Mouse (Mus musculus) ovary, postnatal 14 days (tissue): ENCODE results near the gene Cdk4.

Experiments used
- DNase-seq: peaks from one replicate; pipeline ENCODE4 v3.0.0; 2022; ENCODE audit warnings: low spot score

Gene Cdk4

DNA sequence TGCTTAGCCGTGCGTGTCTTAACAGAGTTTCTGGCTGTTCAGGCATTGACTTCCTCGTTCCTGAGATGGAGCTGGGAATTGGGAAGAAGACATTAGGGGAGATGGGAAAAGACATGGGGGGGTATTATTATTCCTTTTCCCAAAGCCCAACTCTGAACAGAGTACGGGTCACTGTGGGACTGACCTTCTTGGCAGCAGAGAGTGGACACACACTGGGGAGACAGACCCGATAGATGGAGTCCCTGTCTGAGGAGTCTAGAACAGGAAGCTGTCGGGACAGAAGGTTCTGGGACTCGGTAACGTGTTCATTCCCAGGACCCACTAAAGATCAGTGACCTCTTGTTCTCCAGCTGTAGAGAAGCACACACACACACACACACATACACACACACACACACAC is 12.3 kb downstream of the Cdk4 start:
- DNase-seq, result no peak

DNA sequence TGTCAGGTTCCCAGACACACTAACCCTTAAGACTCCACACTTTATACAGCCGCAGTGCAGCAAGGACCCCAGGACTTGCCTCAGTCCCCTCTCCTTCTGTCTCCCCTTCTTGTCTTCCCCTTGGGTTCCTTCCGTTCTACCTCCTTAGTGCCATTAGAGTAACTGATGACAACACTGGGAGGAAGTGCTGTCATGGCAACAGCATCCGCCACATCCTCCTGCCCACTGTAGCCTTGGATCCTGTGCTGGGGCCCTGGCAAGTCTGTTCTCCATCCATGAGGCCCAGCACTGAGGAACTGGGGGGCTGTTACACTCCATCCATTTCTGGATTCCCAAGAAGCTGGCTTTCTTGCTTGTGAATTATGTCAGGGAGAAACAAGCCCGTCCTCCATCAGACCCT is 12.7 kb downstream of the Cdk4 start:
- DNase-seq, result no peak

DNA sequence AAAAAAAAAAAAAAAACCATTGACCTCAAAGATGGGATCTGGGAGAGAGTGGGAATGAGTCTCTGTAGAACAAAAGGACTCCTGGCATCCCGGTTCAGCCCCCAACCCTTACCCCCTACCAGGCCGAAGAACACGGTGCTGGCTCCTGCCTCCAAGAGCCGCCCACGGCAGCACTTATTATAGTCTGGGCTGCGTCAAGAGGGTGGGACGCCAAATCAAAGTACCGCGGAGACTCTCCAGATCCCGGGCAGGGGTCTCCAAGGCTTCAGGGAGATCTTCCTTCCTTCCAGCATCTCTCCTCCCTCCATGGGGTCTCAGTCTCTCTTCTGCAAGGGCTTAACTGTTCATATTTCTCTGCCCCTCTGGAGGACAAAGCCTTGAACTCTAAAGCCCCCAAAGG is 14.2 kb downstream of the Cdk4 start:
- no peak for DNase-seq

DNA sequence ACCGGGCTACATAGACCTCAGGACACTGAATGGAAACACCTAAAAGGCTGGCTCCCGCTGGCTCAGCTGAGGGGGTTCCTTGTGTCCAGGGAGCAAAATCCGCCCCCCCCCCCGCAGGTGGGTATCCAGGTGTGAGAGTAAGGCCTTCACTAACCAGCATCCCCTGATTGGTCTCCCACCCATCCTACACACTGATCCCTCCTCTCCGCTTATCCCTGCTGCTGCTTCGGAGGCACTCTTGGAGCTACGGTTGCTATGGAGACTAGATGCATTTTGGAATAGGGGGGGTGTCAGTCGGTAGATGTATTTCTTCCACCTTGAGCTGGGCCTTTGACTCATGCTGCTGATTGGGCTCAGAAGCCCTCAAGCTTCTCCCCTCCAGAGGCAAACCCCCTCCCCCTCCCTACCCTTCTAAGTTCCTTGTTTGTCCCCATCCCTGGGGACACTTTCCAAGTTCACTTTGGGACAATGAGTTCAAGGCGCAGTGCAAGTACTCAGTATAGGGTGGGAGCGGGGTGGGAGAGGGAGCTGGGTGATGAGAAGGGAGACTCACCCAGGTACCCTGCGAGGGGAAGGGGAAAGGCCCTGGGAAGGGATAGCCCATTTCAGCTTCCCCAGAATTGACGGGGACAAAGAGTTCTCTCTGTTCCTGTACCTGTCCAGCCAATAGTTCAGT is 14.8 kb downstream of the Cdk4 start:
- DNase-seq, result no peak

DNA sequence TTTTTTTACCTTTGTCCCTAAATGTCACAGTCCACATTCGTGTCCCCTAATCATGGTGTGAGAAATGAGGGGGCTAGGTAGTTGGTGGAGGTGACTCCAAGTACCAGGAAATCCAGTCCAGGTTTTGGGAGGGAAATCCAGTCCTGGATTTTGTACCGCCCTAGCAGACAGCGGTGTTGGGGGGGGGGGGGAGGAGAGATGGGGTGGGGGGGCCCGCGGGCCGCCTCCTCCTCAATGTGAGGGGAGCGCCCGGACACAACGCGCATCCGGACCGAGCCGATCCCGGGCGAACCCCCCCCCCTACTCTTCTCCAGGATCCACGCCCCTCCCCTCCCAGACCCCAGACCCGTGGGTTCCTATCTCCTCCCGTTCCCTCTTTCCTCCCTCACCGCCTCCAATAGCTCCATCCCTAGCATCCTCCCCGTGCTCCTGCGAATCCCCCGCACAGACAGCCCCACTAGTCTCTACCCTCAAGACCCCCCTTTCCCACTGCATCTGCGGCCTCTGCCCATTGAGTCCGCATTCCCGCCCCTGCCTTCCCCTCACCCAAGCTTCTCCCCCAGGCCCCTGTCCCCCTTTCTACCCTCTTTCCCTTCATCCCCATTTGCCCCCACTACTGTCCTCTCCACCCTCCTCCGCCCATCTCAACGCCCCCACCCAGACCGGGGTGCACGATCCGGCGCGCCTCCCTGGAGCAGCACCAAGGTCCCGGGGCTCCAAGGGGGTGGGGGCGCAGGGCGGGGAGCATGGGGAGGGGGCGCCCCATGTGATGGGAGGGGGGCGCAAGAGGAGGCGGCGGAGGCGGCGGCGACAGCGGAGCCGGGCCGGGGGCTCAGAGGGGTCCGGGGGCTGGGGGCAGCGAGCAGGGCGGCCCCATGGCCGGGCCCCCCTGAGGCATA is 15.6 kb downstream of the Cdk4 start:
- no peak for DNase-seq

DNA sequence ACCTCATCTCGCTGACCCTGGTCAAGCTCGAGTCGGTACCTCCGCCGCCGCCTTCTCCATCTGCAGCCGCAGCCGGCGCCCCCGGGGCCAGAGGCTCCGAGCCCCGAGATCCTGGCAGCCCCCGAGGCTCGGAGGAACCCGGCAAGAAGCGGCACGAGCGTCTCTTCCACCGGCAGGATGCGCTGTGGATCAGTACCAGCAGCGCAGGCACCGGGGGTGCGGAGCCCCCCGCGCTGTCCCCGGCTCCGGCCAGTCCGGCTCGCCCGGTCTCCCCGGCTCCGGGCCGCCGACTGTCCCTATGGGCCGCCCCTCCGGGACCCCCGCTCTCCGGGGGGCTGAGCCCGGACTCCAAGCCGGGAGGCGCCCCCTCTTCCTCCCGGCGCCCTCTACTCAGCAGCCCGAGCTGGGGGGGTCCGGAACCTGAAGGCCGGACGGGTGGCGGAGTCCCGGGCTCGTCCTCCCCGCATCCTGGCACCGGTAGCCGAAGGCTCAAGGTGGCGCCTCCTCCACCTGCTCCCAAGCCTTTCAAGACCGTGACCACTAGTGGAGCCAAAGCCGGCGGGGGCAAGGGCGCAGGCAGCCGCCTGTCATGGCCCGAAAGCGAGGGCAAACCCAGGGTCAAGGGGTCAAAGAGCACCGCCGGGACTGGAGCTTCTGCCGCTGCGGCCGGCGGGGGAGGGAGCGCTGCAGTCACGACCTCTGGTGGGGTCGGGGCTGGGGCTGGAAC is 16.5 kb downstream of the Cdk4 start:
- no peak for DNase-seq

DNA sequence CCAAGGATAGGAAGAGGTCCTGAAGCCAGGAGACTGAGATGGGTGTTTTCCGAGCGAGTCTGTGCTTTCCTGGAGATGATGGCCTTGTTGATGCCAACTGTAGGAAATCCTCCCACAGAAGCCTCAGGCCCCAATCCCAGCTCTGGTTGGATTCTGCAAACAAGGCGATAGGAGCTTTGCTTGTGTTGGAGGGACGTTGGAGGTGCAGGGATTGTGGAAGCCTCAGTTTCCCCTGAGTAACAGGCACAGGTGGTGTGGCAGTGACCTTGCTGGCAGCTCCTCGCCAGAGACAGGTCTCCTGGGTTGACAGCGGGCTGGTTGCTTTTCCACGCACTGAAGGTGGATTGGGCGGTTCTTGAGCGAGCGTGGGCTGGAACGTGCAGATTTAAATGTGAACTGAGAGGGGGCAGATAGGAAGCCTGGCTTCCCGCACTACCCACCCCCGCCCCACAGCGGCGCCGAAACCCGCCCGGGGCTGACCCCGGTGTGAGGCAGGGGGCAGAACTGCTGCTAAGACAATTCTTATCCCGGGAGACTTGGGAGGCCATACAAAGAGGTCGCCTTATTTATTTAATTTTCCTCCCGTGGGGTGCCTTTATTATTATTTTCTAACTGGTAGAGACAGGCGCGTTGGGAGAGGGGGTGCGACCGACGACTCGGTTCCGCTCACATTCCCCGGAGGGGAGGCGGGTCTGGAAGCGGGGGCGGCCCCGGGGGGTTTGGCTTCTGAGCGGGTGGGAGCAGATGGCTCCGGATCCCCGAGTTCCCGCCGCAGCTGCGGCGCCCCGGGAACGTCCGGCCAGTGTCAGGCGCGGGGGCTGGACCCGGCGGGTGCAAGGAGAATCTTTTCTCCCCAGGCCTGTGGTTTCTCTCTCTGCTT is 17.8 kb downstream of the Cdk4 start:
- no peak for DNase-seq

DNA sequence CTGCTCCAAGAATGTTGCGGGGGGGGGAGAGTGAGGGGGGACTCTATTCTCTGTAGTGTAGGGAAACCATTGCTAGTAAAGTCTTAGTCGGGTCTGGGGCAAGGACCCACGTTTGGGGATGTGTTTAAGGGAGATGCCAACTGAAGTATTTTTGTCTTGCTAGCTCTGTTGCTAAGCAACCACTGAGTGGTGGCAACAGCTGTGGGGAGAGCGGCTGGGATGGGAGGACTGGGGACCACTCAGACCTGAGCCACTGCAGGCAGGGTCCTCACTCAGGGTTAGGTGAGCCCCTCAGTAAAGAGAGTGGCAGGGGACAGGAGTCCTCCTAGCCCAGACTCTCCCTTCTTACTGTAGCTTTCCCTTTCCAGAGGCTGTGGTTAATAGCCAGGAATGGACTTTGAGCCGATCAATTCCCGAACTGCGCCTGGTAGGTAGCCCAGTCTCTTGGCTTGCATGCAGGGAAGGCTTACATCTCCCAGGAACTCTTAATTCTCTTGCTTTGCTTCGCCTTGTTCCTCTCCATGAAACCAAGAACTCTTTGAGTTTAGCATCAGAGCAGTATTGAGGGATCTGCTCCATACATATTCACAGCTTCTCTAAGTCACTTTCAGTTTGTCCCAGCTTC is 18.8 kb downstream of the Cdk4 start:
- DNase-seq, result no peak

DNA sequence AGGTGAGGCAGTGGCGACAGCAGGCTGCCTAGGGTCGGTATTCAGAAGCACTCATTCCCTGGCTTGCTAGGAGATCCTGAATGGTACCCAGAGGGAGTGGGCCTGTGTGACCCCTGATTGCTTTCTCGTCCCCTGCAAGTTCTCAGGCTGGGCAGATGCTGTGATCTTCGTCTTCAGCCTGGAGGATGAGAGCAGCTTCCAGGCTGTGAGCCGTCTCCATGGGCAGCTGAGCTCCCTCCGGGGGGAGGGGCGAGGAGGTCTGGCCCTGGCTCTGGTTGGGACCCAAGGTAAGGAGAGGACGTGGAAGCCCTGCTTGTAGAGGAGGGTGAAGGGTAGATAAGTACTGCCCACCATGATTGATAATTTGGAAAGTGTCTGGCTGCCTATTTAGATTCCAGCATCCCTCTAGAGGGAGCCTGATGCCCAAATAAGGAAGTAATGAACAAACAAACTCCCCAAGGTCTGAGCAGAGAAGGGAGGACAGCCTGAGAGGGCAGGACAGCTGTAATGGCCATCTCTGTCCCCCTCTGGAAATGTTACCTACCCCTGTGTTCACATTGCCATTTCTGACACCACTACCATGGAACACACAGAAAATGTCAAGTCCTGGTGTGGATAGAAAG is 20.1 kb downstream of the Cdk4 start:
- DNase-seq, result no peak

DNA sequence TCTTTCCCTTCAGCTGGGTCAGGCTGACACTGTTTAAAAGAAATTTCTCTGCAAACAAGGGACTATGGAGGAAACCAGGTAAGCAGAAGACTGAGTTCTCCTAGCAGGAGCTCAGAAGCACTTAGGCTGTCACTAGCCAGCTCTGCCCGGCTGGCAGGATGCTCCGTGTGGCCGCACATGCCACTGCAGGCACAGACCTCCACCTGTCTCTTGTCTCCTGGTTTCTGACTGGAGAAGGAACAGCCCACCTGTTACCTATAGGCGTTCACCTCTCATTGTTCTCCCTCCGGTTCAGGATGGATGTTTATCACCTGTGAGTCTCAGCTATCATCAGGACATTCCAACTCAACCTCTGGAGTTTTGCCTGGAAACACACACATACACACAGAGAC is 20.6 kb downstream of the Cdk4 start:
- no peak for DNase-seq

DNA sequence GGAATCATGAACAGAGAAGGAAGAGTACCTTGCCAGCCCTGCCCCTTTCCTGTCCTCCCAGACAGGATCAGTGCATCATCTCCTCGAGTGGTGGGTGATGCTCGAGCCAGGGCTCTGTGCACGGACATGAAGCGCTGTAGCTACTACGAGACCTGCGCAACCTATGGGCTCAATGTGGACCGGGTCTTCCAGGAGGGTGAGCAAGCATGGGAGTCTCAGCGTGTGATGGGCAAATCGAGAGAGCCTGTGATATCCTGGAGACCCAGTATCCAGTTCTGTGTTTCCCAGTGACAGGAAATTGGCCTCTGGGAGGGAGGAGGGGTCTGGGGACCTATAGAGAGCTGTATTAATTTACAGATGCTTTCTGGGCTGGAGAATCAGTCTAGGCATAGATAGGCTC is 21.7 kb downstream of the Cdk4 start:
- no peak for DNase-seq

DNA sequence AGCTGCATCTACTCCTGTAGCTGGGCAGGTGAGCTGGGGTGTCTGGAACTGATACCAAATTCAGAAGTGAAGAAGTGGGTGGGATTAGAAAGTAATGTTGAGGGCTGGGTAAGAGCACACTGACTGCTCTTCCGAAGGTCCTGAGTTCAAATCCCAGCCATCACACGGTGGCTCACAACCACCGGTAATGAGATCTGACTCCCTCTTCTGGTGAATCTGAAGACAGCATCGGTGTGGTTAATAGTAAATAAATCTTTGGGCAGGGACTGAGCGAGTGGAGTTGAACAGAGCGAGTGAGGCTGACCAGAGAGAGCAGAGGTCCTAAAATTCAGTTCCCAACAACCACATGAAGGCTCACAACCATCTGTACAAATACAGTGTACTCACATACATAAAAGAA is 22.3 kb downstream of the Cdk4 start:
- DNase-seq, result no peak

DNA sequence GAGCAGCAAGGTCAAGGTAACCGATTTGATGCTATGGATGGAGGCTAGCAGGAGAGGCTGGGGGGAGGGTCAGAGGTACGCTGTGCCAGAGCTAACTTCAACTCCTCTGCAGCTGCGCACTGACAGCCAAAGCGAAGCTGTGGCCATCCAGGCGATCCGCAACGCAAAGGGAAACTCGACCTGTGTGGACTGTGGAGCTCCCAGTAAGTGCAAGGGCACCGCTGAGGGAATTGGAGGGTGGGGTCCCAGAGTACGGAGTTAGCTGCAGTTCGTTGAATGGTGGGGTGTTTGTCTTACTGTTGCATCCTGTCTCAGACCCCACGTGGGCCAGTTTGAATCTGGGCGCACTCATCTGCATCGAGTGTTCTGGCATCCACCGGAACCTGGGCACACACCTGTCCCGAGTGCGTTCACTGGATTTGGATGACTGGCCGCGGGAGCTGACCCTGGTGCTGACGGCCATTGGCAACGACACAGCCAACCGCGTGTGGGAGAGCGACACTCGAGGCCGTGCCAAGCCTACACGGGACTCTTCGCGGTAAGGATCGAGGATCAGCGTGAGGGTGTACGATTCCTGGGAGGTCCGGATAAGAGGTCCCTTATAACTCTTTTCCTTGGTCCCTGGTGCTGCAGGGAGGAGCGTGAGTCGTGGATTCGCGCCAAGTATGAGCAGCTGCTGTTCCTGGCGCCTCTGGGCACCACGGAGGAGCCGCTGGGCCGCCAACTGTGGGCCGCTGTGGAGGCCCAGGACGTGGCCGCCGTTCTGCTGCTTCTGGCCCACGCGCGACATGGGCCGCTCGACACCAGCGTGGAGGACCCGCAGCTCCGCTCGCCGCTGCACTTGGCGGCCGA is 27.5 kb downstream of the Cdk4 start:
- DNase-seq, result no peak

DNA sequence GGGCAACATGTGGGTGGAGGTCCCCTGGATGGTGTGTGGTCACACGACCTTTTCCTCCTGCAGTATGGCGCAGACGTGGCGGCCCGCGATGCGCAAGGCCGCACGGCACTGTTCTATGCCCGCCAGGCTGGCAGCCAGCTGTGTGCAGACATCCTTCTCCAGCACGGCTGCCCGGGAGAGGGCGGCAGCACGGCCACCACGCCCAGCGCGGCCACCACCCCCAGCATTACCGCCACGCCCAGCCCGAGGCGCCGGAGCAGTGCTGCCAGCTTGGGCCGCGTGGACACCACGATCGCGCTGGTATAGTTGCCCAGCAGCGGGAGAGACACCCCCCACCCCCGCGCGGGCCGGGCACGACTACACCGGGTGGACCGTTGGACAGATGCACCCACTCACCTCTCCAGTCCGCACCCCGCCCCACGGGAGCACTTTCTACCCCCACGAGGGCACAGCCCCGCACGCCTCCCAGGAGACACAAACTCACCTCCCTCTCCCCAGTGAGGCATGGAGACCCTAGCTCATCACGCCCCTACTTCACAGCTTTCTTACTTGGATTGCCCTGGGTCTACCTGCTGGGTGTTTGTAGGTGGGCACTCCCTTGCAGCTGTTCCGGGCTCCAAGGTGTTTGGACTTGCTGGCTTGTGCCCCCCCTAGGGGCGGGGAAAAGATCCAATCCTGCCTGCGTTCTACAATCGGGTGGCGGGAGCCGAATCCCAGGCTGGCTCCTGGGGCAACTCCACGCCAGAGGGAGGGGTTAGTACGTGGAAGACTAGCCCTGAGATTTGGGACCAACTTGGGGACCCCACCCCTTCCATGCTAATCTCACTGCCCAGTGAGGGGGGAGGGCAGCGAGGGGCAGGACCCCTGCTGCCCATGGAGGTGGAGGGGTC is 28.4 kb downstream of the Cdk4 start:
- no peak for DNase-seq

DNA sequence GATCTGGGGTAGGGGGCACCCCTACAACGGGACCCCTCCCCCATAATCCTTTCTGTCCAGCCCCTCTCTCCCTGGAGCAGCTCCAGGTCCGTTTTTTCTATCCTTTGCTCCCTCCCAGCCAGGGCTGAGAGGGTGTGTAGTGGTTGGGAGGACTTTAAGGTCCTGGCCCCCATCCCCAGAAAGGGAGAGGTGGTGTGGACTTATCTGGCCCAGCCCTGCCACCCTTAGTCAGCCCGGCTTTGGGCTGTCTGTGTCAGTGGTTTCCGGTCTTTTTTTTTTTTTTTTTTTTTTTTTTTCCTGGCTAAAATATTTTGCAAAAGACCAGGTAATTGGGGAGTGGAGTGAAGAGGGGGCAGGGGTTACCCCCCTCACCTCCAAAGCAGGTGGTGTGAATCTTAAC is 29.4 kb downstream of the Cdk4 start:
- DNase-seq, result no peak

DNA sequence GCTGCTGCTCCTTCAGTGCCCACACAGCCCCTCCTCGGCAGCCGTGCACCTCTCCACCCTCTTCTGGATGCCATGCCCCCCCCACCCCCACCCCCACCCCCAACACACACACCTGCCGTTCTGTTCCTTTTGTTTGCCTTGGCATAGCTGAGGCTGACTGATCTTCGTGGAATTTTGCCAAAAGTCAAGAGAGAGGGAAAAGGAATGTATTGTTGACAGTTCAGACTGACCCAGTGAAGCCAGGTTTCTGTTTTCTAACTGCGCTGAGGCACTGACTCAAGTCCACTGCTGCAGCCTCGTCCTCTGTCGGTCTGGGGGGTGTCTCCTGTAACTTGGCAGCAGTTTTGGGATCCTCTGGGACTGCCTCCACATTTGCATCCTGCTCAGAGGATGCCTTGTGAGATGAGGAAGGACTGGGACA is 31.1 kb downstream of the Cdk4 start:
- no peak for DNase-seq

DNA sequence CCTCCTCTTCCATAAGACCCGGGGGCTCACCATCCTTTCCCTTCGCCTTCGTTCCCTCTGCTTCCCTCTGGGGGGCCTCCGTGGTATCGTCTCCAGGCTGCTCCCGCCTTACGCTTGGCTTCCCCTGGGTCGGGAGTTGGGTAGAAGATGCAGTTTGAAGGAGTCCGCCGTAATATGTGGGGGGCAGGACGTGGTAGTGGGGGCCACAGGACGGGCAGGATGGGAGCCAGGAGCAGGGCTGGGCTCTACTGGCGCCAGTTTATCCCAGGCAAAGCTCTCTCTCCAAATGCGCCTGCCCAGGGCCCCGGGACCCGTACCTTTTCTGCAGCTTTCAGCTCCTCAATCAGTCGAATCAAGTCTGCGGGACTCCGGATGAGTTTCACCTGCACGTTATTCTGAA is 35.2 kb downstream of the Cdk4 start:
- no peak for DNase-seq

DNA sequence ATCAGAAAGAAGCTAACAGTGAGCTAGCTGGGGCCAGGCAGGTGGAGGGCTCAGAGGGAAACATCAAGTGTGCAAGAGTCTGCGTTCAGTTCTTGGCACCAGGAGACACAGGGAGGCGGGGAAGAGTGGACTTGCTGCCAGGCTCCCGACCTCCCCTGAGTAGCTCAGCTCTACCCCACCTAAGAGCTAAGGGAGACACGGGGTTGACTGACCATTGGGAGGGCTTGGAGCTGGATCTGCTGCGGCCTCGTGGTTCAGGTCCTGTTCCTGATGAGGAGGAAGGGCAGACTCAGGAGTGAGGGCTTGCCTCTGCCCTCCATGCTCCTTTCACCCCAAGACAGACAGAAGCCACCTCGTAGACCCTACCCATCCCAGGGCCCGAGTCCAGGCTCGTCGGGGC is 35.9 kb downstream of the Cdk4 start:
- DNase-seq, result no peak

DNA sequence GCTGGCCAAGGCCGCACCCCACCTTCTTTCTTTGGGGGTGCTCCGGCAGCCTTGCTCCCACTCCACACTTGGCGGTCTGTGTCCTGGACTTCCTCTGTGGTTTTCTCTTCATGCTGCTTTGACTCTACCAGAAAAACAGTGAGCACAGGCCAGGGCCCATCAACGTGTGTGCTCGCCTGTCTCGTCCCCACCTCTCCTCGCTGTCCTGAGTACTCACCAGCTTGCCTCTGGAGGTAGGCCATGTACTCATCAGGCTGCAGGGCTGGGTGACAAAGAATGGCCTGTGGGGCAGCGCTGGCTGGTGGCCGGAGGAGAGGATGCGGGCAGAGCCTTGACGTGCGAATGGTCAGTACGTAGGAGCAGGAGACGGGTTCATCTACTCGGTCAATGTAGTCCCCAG is 36.5 kb downstream of the Cdk4 start:
- DNase-seq, result no peak
